Mouse (Mus musculus): ENCODE results near the gene Slc13a4. TPM values are rescaled to one million over a fixed set of nuclear protein-coding genes. Genes with fewer than 3 reads are reported as not detected.

Gene Slc13a4
- 6.8 and 10.8 TPM in 2 replicates for polyA plus RNA-seq (2021; fragmentation: Nextera tagmentation)
- long read RNA-seq, experiment 1, partial matches to known transcripts, result 1 of 6 reads
- long read RNA-seq, experiment 1, other reads (novel, unspliced or antisense), result 1 of 6 reads
- long read RNA-seq, experiment 2, partial matches to known transcripts, result 1 of 4 reads
- long read RNA-seq, experiment 2, other reads (novel, unspliced or antisense), result 0 of 4 reads

GRCm38 (mm10) chr6:35308037-35308436 is at the start of gene Slc13a4:
TSS of gene Slc13a4 (minus strand) at chr6:35308131.

GRCm38 (mm10) chr6:35326111-35326515 is 18.2 kb upstream of the Slc13a4 start, which contains the start of gene Fam180a:
TSS of gene Fam180a (minus strand) at chr6:35326141.

Other genes starting within 250 kb of the Slc13a4 start
- 20.3 and 20.7 TPM in 2 replicates for gene Cnot4, start 174.4 kb downstream of the Slc13a4 start, polyA plus RNA-seq (2021; fragmentation: Nextera tagmentation)
- gene Nup205, start 130.7 kb downstream of the Slc13a4 start, polyA plus RNA-seq (2021; fragmentation: Nextera tagmentation), result 1.5 and 1.6 TPM in 2 replicates
- 3.4 and 3.8 TPM in 2 replicates for gene Fam180a, start 18.0 kb upstream of the Slc13a4 start, polyA plus RNA-seq (2021; fragmentation: Nextera tagmentation)
- 166 and 198 TPM in 2 replicates for gene Mtpn, start 231.8 kb upstream of the Slc13a4 start, polyA plus RNA-seq (2021; fragmentation: Nextera tagmentation)

All from left cerebral cortex, adult 6 months (tissue).